Mouse (Mus musculus) kidney, postnatal 25 days (tissue): ENCODE data around the gene Hsd17b13.

Source experiments
- DNase-seq, 2 experiments: peaks; one replicate each; pipeline ENCODE4 v3.0.0; 2021; ENCODE audit warnings: mixed read lengths in 2 of 2

Hsd17b13 gene

DNA sequence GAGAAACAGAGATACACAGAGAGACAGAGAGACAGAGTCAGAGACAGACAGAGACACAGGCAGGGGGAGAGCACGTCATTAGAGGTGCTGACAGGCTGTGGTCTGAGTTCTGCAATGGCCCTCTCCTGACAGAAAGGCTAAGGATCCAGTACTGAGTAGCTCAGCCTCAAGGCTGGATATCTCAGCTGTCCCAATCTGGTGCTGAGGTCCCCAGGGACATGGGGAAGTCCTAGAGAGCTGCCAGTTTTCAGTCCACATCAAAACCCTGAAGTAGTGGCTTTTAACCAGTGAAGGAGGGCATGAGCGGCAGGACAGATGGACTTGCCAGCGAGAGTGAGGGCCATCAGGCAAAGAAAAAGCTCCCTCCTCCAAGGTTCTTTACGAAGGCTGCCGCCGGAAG lies 54.1 kb downstream of the Hsd17b13 start:
- no peak for DNase-seq

GRCm38 (mm10) chr5:103922436-103922835 lies 54.8 kb downstream of the Hsd17b13 start:
- no peak for DNase-seq

DNA sequence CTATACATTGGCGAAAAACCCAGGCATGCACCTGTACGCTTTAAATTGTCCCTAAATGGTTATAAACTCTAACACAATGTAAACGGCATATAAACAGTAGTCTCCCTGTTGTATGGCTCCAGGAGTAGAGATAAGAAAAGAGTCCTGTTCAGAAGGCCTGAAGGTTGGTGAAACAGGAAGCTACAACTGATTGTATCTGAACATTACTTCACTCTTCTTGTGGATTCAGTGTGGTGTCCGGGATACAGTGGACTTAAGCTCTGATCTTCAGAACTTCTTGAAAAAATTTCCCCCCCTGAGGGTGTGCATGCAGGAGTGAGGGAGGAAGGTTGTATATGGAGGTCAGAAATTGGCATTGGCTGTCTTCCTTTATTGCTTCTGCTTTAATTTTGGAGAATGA lies 57.7 kb downstream of the Hsd17b13 start:
- DNase-seq = no peak

DNA sequence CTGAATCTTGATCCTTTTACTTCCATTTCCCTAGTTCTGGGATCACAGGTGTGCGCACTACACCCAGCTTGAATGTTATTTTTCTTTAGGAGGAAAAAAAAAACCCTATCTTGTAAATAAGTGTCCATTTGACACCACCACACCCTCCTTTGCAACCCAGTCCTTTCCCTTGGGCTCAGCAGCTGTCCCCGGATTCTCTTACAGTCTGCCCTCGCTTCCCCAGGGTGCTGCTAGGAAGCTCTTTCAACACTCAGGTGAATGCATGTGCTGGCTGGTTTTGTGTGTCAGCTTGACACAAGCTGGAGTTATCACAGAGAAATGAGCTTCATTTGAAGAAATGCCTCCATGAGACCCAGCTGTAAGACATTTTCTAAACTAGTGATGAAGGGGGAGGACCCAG lies 59.0 kb downstream of the Hsd17b13 start:
- no peak for DNase-seq

DNA sequence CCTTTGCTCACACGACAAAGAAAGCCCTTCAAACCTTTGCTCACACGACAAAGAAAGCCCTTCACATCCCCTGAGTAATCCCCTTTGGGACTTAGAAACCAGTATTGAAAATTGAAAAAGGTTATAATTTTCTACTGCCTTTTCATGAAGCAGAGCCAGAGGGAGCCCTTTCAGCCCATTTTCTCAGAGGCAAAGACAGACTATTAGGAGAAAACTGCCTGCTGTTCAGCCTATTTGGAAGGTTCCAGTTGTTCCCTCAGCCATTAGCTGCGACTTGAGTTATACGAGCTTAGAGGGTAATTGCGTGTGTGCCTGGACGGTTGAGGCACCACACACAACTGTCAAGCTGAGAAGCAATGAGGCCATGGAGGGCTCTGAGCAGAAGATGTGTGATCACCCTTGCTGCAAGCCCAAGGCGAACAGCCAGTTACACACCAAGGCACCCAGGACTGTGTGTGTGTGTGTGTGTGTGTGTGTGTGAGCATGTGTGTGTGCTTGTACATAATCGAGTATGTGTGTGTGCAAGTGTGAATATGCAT lies 59.8 kb downstream of the Hsd17b13 start:
- no peak for DNase-seq

DNA sequence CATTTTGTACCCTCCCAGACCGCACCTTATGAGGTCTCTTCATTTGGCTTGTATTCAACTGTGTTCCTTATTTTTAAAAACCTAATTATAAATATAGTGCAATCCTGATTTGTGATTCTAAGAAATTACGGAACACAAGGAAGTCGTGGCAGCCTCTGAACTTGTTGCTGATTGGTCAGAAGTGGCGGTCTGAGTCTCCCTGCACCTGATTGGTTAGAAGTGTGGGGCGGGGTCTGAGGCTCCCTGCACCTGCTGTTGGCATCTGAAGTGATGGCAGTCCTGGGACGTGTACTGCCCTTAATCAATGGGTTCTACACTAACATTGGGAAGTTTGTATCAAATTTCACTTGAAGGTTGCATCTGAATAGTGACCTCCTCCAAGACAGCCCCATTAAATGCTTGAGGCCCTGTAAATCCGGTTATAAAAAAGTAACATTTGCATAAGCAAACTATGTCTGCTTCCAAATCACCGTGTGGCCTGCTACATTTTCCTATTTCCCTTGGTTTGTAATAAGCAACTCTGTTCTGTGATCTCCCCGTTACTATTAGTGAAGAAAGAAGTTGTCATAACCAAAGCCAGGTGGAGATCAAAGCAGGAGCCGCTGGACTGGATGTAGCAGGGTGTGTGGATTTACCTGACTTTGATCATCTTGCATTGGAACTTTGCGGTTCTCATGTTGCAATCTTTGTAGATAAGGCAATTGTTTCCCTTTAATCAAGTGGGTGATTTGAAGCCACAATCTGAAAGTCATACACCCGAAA lies 60.4 kb downstream of the Hsd17b13 start:
- DNase-seq = no peak

- DNase-seq = no peak
Measured at GRCm38 (mm10) chr5:103914335-103915226, 62.6 kb downstream of the Hsd17b13 start.

DNA sequence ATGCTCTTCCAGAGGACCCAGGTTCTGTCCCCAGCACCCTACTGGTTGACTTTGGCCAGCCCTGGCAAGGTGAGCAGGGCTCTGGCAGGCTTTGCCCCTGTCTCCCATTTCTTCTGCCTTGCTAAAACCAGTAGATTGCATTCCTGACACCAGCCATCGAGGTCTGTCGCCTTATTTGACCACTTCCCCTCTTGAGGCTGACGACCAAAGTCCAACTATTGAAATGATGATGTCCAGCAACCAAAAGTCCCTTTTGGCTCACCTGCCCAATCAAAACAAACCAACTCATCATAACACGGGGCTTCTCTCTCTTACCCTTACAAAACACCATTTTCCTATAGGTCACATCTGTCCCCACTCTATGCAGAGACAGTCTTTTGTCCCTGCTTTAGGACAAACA lies 64.1 kb downstream of the Hsd17b13 start:
- DNase-seq = no peak

GRCm38 (mm10) chr5:103911555-103911954 lies 65.7 kb downstream of the Hsd17b13 start:
- no peak for DNase-seq

DNA sequence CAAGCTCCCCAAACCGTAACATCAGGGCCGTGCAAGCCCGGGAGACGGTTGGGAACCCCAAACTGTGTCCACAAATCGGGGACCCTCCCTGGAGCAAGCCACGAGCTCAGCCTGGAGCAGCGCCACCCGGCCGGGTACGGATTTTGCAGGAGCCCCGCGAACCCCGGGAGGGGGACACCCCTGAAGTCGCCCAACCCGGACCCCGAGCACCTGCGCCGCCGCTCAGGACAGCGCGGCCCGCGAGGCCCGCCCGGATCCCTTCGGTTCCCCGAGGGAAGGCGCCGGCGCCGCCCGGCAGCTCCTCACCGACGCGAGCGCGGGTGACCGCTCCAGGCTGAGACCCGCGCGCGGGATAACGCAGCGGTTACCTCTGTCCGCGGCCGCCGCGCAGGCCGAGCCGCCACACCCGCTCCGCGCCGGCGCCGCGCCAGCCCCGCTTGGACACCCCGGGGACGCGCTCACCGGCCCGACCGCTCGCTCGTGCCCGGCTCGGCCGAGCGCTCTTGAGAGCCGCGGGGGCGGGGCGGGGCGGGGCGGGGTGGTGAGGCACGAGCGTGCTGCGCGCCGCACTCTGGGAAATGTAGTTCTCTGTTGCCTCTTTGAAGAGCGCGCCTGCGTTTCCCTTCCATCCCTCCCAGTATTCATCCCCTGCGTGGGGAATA lies 66.3 kb downstream of the Hsd17b13 start, which contains the start of gene Klhl8:
Gene Klhl8 (minus strand): TSS at position 512 of the 662 bp plus-strand sequence.
- DNase-seq = peak; percentile 89 to 95

DNA sequence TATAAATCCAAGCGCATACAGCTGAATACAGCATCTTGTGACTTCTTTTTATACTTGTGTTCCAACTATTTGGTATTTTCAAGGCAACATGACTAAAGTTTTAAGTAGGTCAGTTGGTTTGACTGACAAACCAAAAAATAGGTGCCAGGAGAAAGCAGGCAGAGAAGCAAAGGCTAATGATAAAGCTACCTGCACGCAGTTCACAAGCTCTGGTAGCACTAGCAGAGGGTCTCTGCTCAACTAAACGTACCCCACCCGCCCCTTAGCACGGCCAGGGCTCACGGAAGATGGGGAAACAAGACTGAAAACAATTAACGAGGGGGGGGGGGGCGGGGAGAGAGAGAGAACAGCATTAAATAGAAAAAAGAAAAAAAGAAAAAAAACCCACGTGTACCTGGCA lies 67.1 kb downstream of the Hsd17b13 start:
- no peak for DNase-seq

- no peak for DNase-seq
Measured at GRCm38 (mm10) chr5:103909466-103909865, 67.7 kb downstream of the Hsd17b13 start.

- no peak for DNase-seq
Measured at GRCm38 (mm10) chr5:103908851-103909250, 68.4 kb downstream of the Hsd17b13 start.

DNA sequence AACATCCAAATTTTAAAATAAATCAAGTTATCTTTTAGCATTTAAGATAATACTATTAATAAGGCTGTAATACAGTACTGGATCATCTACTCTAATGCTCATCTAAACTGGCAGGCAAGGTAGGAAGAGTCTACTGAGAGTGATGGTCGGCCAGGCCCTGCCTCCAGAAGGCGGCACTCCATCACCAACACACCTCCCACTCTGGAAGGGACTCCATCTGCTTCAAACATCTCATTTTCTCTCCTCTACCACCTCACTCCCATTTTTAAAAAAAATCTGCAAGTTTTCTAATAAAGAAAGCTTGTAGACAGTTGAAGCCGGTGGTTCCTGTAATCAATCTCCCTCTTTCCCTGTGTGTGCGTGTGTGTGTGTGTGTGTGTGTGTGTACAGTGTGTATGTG lies 69.4 kb downstream of the Hsd17b13 start:
- DNase-seq = no peak

- DNase-seq = no peak
Measured at GRCm38 (mm10) chr5:103906173-103906572, 71.0 kb downstream of the Hsd17b13 start.
